Mouse (Mus musculus) embryonic facial prominence, embryonic 15.5 days (tissue): ENCODE results near the gene Gorab. TPM values are rescaled to one million over a fixed set of nuclear protein-coding genes. Genes with fewer than 3 reads are reported as not detected.

ENCODE experiments used
- ATAC-seq: fragments of 200-750 bp; cut with Nextera tagmentation; 2 replicates; pipeline ENCODE4 v1.8.0; 2017; ENCODE audit warnings: low read depth, moderate TSS enrichment; ENCODE audit not compliant: insufficient number of reproducible peaks, low FRiP score, low TSS enrichment
- H3K27ac ChIP-seq: fragments of 300-500 bp; sonication (generic); replicated peaks from 2 replicates; pipeline ENCODE4 v1.5.1; 2015; ENCODE audit warnings: mild to moderate bottlenecking, inconsistent platforms
- H3K27me3 ChIP-seq: fragments of 300-500 bp; sonication (generic); 2 replicates; pipeline ENCODE4 v1.6.1; 2015; ENCODE audit warnings: inconsistent platforms
- H3K36me3 ChIP-seq: fragments of 300-500 bp; sonication (generic); 2 replicates; pipeline ENCODE4 v1.6.1; 2015; ENCODE audit warnings: mild to moderate bottlenecking, inconsistent platforms
- H3K4me1 ChIP-seq: fragments of 300-500 bp; sonication (generic); 2 replicates; pipeline ENCODE4 v1.6.1; 2015; ENCODE audit warnings: inconsistent platforms
- H3K4me2 ChIP-seq: fragments of 300-500 bp; sonication (generic); replicated peaks from 2 replicates; pipeline ENCODE4 v1.6.1; 2015; ENCODE audit warnings: mild to moderate bottlenecking, inconsistent platforms
- H3K4me3 ChIP-seq: fragments of 300-500 bp; sonication (generic); replicated peaks from 2 replicates; pipeline ENCODE4 v1.5.1; 2015; ENCODE audit warnings: mild to moderate bottlenecking, inconsistent platforms
- H3K9ac ChIP-seq: fragments of 300-500 bp; sonication (generic); 2 replicates; pipeline ENCODE4 v1.6.1; 2015; ENCODE audit warnings: inconsistent platforms
- H3K9me3 ChIP-seq: fragments of 300-500 bp; sonication (generic); replicated peaks from 2 replicates; pipeline ENCODE4 v1.6.1; 2016; ENCODE audit warnings: inconsistent platforms
- WGBS: fragments of 180-500 bp; shearing (Covaris S2); methylation state at CpG from one replicate; pipeline ENCODE4 v1.1.7; 2015; 5-methylcytosine and 5-hydroxymethylcytosine counted together
- polyA plus RNA-seq: library from polyadenylated mRNA; unstranded; fragments of >200 nt; fragmentation: Nextera tagmentation; extraction: Ambion mirVana; gene quantifications from 2 replicates; pipeline ENCODE4 v1.2.1, GENCODE M21; 2015

Gorab gene
- polyA plus RNA-seq, 1 experiment from 2014 or later = 30.3 TPM

- no peak for ATAC-seq
- Histone ChIP-seq H3K9ac (no peak overlapping the region), H3K4me1 (peaks cover 6% of the 10 kb centered on the region), H3K4me2 (no peak overlapping the region), H3K27ac (no peak overlapping the region), H3K9me3 (no peaks in the 10 kb centered on the region), H3K27me3 (no peaks in the 10 kb centered on the region), H3K36me3 (peaks cover 16% of the 10 kb centered on the region), H3K4me3 (no peak overlapping the region)
- WGBS = 88% methylated on average over 10 of the region's 10 CpGs
Observed at GRCm38 (mm10) chr1:163382048-163382719, 21.3 kb downstream of the Gorab start.

GRCm38 (mm10) chr1:163380591-163380990 lies 22.9 kb downstream of the Gorab start:
- no peaks in the 10 kb centered on the region for H3K27me3 ChIP-seq
- no peak for ATAC-seq
- H3K9ac ChIP-seq = no peak overlapping the region
- no peaks in the 10 kb centered on the region for H3K9me3 ChIP-seq
- H3K4me2 ChIP-seq = no peak overlapping the region
- WGBS = 50% methylated on average over 1 of the region's 1 CpGs
- no peak overlapping the region for H3K27ac ChIP-seq
- peaks cover 6% of the 10 kb centered on the region for H3K4me1 ChIP-seq
- H3K36me3 ChIP-seq = peaks cover 2% of the 10 kb centered on the region; the same call in 1 of the 2 replicates
- H3K4me3 ChIP-seq = no peak overlapping the region

GRCm38 (mm10) chr1:163380072-163380471 lies 23.4 kb downstream of the Gorab start:
- no peak overlapping the region for H3K9ac ChIP-seq
- 0 out of 2 replicates have a peak overlapping the region, but pooled peaks have one; percentile 44 for H3K27ac ChIP-seq
- no peak for ATAC-seq
- no peaks in the 10 kb centered on the region for H3K9me3 ChIP-seq
- H3K4me3 ChIP-seq = no peak overlapping the region
- H3K27me3 ChIP-seq = no peaks in the 10 kb centered on the region
- H3K4me2 ChIP-seq = no peak overlapping the region
- peaks cover 6% of the 10 kb centered on the region for H3K4me1 ChIP-seq
- 16% methylated on average over 4 of the region's 4 CpGs for WGBS
- H3K36me3 ChIP-seq = no peaks in the 10 kb centered on the region

GRCm38 (mm10) chr1:163377924-163378323 lies 25.5 kb downstream of the Gorab start:
- Histone ChIP-seq H3K9ac (no peak overlapping the region), H3K4me2 (no peak overlapping the region), H3K36me3 (no peaks in the 10 kb centered on the region), H3K27ac (no peak overlapping the region), H3K4me1 (no peaks in the 10 kb centered on the region), H3K9me3 (no peaks in the 10 kb centered on the region), H3K4me3 (no peak overlapping the region), H3K27me3 (no peaks in the 10 kb centered on the region)
- WGBS = 16% methylated on average over 6 of the region's 6 CpGs
- no peak for ATAC-seq

GRCm38 (mm10) chr1:163376818-163377581 lies 26.5 kb downstream of the Gorab start:
- Histone ChIP-seq H3K4me3 (no peak overlapping the region), H3K27ac (no peak overlapping the region), H3K27me3 (no peaks in the 10 kb centered on the region), H3K9me3 (no peaks in the 10 kb centered on the region), H3K4me1 (no peaks in the 10 kb centered on the region), H3K4me2 (no peak overlapping the region), H3K9ac (no peak overlapping the region), H3K36me3 (no peaks in the 10 kb centered on the region)
- ATAC-seq = no peak
- WGBS = 72% methylated on average over 6 of the region's 6 CpGs

GRCm38 (mm10) chr1:163374455-163374854 lies 29.0 kb downstream of the Gorab start:
- Histone ChIP-seq H3K4me1 (no peaks in the 10 kb centered on the region), H3K27ac (no peak overlapping the region), H3K4me3 (no peak overlapping the region), H3K4me2 (no peak overlapping the region), H3K9ac (no peak overlapping the region), H3K36me3 (no peaks in the 10 kb centered on the region), H3K9me3 (no peaks in the 10 kb centered on the region), H3K27me3 (no peaks in the 10 kb centered on the region)
- 23% methylated on average over 5 of the region's 5 CpGs for WGBS
- ATAC-seq = no peak

- Histone ChIP-seq H3K4me1 (peaks cover 21% of the 10 kb centered on the region), H3K4me2 (peak overlapping the region; percentile 46), H3K4me3 (no peak overlapping the region), H3K9me3 (no peaks in the 10 kb centered on the region), H3K9ac (no peak overlapping the region), H3K27ac (peak overlapping the region; percentile 93), H3K36me3 (no peaks in the 10 kb centered on the region), H3K27me3 (no peaks in the 10 kb centered on the region)
- WGBS = 19% methylated on average over 8 of the region's 8 CpGs
- ATAC-seq = peak; percentile 80
Observed at GRCm38 (mm10) chr1:163362202-163362601, 41.3 kb downstream of the Gorab start.

GRCm38 (mm10) chr1:163361376-163361775 lies 42.1 kb downstream of the Gorab start:
- no peak overlapping the region for H3K9ac ChIP-seq
- 44% methylated on average over 5 of the region's 5 CpGs for WGBS

GRCm38 (mm10) chr1:163360796-163361195 lies 42.7 kb downstream of the Gorab start:
- H3K27ac ChIP-seq = peak overlapping the region; percentile 93
- H3K27me3 ChIP-seq = no peaks in the 10 kb centered on the region
- WGBS = 39% methylated on average over 6 of the region's 6 CpGs
- H3K4me3 ChIP-seq = no peak overlapping the region
- no peaks in the 10 kb centered on the region for H3K36me3 ChIP-seq
- H3K4me2 ChIP-seq = peak overlapping the region; percentile 19; the same call in 1 of the 2 replicates
- H3K9ac ChIP-seq = no peak overlapping the region
- ATAC-seq = no peak
- peaks cover 24% of the 10 kb centered on the region for H3K4me1 ChIP-seq
- H3K9me3 ChIP-seq = no peaks in the 10 kb centered on the region

More at GRCm38 (mm10) chr1:163361376-163361775, 42.1 kb downstream of the Gorab start:
- no peak overlapping the region for H3K4me3 ChIP-seq
- peaks cover 21% of the 10 kb centered on the region for H3K4me1 ChIP-seq
- H3K4me2 ChIP-seq = peak overlapping the region; percentile 19; the same call in 1 of the 2 replicates
- no peaks in the 10 kb centered on the region for H3K9me3 ChIP-seq
- no peaks in the 10 kb centered on the region for H3K27me3 ChIP-seq
- no peaks in the 10 kb centered on the region for H3K36me3 ChIP-seq
- ATAC-seq = 0 out of 2 replicates have a peak, but pooled peaks have one; percentile 48
- peak overlapping the region; percentile 93 for H3K27ac ChIP-seq

- no peak overlapping the region for H3K27ac ChIP-seq
- no peak overlapping the region for H3K9ac ChIP-seq
- H3K4me2 ChIP-seq = no peak overlapping the region
- no peaks in the 10 kb centered on the region for H3K27me3 ChIP-seq
- H3K4me3 ChIP-seq = no peak overlapping the region
- no peak for ATAC-seq
- H3K4me1 ChIP-seq = peaks cover 29% of the 10 kb centered on the region
- H3K9me3 ChIP-seq = no peaks in the 10 kb centered on the region
- H3K36me3 ChIP-seq = no peaks in the 10 kb centered on the region
- WGBS = 61% methylated on average over 3 of the region's 3 CpGs
Observed at GRCm38 (mm10) chr1:163359521-163359920, 43.9 kb downstream of the Gorab start.

- H3K4me1 ChIP-seq = peaks cover 29% of the 10 kb centered on the region
- ATAC-seq = peak; percentile 69; the same call in 1 of the 2 replicates
Observed at GRCm38 (mm10) chr1:163358165-163358564, 45.3 kb downstream of the Gorab start.

More at GRCm38 (mm10) chr1:163358165-163358564, 45.3 kb downstream of the Gorab start:
- H3K27me3 ChIP-seq = no peaks in the 10 kb centered on the region
- WGBS = 20% methylated on average over 7 of the region's 7 CpGs
- H3K4me3 ChIP-seq = peak overlapping the region; percentile 17
- peak overlapping the region; percentile 13; the same call in 1 of the 2 replicates for H3K9ac ChIP-seq
- peak overlapping the region; percentile 39 for H3K4me2 ChIP-seq
- peak overlapping the region; percentile 70 for H3K27ac ChIP-seq
- no peaks in the 10 kb centered on the region for H3K9me3 ChIP-seq
- no peaks in the 10 kb centered on the region for H3K36me3 ChIP-seq
